Mouse (Mus musculus) stomach, postnatal 0 days (tissue): Measurements from ENCODE around the gene Kremen1. TPM values are rescaled to one million over a fixed set of nuclear protein-coding genes. Genes with fewer than 3 reads are reported as not detected.

Source experiments
- ATAC-seq: fragments of 200-750 bp; cut with Nextera tagmentation; 2 replicates; pipeline ENCODE4 v1.8.0; 2017; ENCODE audit not compliant: low FRiP score, low TSS enrichment
- DNase-seq: peaks from one replicate; pipeline ENCODE4 v3.0.0-alpha.2; 2016; ENCODE audit warnings: low spot score
- H3K27ac ChIP-seq: fragments of 300-500 bp; sonication (generic); replicated peaks from 2 replicates; pipeline ENCODE4 v1.5.1; 2014; ENCODE audit warnings: mild to moderate bottlenecking, control low read depth
- H3K27me3 ChIP-seq: fragments of 300-500 bp; sonication (generic); 2 replicates; pipeline ENCODE4 v1.6.1; 2014; ENCODE audit warnings: low read length; ENCODE audit not compliant: control insufficient read depth, insufficient read depth
- H3K36me3 ChIP-seq: fragments of 300-500 bp; sonication (generic); 2 replicates; pipeline ENCODE4 v1.6.1; 2014; ENCODE audit warnings: low read length, mixed read lengths; ENCODE audit not compliant: control insufficient read depth, insufficient read depth
- H3K4me1 ChIP-seq: fragments of 300-500 bp; sonication (generic); replicated peaks from 2 replicates; pipeline ENCODE4 v1.6.1; 2014; ENCODE audit warnings: antibody characterized with exemption; ENCODE audit not compliant: control insufficient read depth, insufficient read depth
- H3K4me2 ChIP-seq: fragments of 300-500 bp; sonication (generic); replicated peaks from 2 replicates; pipeline ENCODE4 v1.6.1; 2014; ENCODE audit warnings: low read depth, mild to moderate bottlenecking, control low read depth, moderate library complexity
- H3K4me3 ChIP-seq: fragments of 300-500 bp; sonication (generic); 2 replicates; pipeline ENCODE4 v1.5.1; 2014; ENCODE audit warnings: low read depth, low read length, control low read depth
- H3K9ac ChIP-seq: fragments of 300-500 bp; sonication (generic); 2 replicates; pipeline ENCODE4 v1.6.1; 2014; ENCODE audit warnings: mild to moderate bottlenecking, low read length, control low read depth, mixed read lengths
- H3K9me3 ChIP-seq: fragments of 300-500 bp; sonication (generic); 2 replicates; pipeline ENCODE4 v1.6.1; 2016; ENCODE audit warnings: low read length; ENCODE audit not compliant: control insufficient read depth
- CTCF ChIP-seq: IDR thresholded peaks from 2 replicates; pipeline ENCODE4 v1.5.1; 2016; ENCODE audit warnings: antibody characterized with exemption, low read depth, mild to moderate bottlenecking, moderate library complexity
- EP300 ChIP-seq: optimal IDR thresholded peaks from 2 replicates; pipeline ENCODE3; 2016; ENCODE audit warnings: antibody characterized with exemption
- WGBS: fragments of 180-500 bp; shearing (Covaris S2); extraction: QIAGEN DNeasy Blood & Tissue Kit; methylation state at CpG from one replicate; pipeline ENCODE4 v1.1.7; 2014; 5-methylcytosine and 5-hydroxymethylcytosine counted together
- polyA plus RNA-seq: library from polyadenylated mRNA; unstranded; fragments of >200 nt; fragmentation: Nextera tagmentation; extraction: Ambion mirVana; gene quantifications from 2 replicates; pipeline ENCODE4 v1.2.1, GENCODE M21; 2015

The Kremen1 gene
- polyA plus RNA-seq, 1 experiment from 2014 or later: 12.7 TPM

GRCm38 (mm10) chr11:5158056-5158455 is 103.3 kb downstream of the Kremen1 start:
- ATAC-seq: no peak
- no peaks in the 10 kb centered on the region for H3K9me3 ChIP-seq
- no peak overlapping the region for H3K4me2 ChIP-seq
- TF ChIP-seq CTCF (no peak), EP300 (no peak)
- H3K4me1 ChIP-seq: 0 out of 2 replicates have a peak, but pooled peaks cover 2% of the 10 kb centered on the region
- WGBS: 95% methylated on average over 11 of the region's 11 CpGs
- H3K27me3 ChIP-seq: no peaks in the 10 kb centered on the region
- no peak for DNase-seq
- no peaks in the 10 kb centered on the region for H3K36me3 ChIP-seq
- no peak overlapping the region for H3K9ac ChIP-seq
- H3K4me3 ChIP-seq: no peak overlapping the region
- H3K27ac ChIP-seq: no peak overlapping the region

- Histone ChIP-seq H3K9ac (no peak overlapping the region), H3K36me3 (no peaks in the 10 kb centered on the region), H3K9me3 (no peaks in the 10 kb centered on the region), H3K4me3 (no peak overlapping the region), H3K27ac (peak overlapping the region; percentile 63), H3K4me1 (0 out of 2 replicates have a peak, but pooled peaks cover 5% of the 10 kb centered on the region), H3K4me2 (no peak overlapping the region), H3K27me3 (no peaks in the 10 kb centered on the region)
- peak; percentile 44; the same call in 1 of the 2 replicates for ATAC-seq
- TF ChIP-seq CTCF: no peak
- no peak for TF ChIP-seq EP300
- no peak for DNase-seq
- 43% methylated on average over 10 of the region's 10 CpGs for WGBS
These were observed 106.2 kb downstream of the Kremen1 start for GRCm38 (mm10) chr11:5154961-5155805.

- under 1% methylated on average over 45 of the region's 53 CpGs for WGBS
- Histone ChIP-seq H3K9me3 (no peaks in the 10 kb centered on the region), H3K27me3 (no peaks in the 10 kb centered on the region), H3K4me2 (peak within 1 kb of the TSS; percentile 89), H3K4me3 (peak within 1 kb of the TSS; percentile 57), H3K27ac (peak within 1 kb of the TSS; percentile 67), H3K36me3 (no peaks in the 10 kb centered on the region), H3K9ac (peak within 1 kb of the TSS; percentile 70), H3K4me1 (peaks cover 11% of the 10 kb centered on the region)
- ATAC-seq: peak; percentile 45
- TF ChIP-seq EP300: no peak
- peak; percentile 51 for DNase-seq
These were observed 109.5 kb downstream of the Kremen1 start, which contains the start of gene Emid1 for GRCm38 (mm10) chr11:5151680-5152337. Gene Emid1 (minus strand): TSS chr11:5152257.

GRCm38 (mm10) chr11:5151247-5151630 is 110.1 kb downstream of the Kremen1 start:
- DNase-seq: no peak
- H3K9me3 ChIP-seq: no peaks in the 10 kb centered on the region
- H3K4me3 ChIP-seq: peak overlapping the region; percentile 57
- H3K4me2 ChIP-seq: peak overlapping the region; percentile 89
- H3K27ac ChIP-seq: peak overlapping the region; percentile 67
- H3K4me1 ChIP-seq: peaks cover 11% of the 10 kb centered on the region
- peak overlapping the region; percentile 70 for H3K9ac ChIP-seq
- H3K36me3 ChIP-seq: no peaks in the 10 kb centered on the region
- TF ChIP-seq CTCF (no peak), EP300 (no peak)
- 50% methylated on average over 4 of the region's 4 CpGs for WGBS
- no peaks in the 10 kb centered on the region for H3K27me3 ChIP-seq
- no peak for ATAC-seq

- Histone ChIP-seq H3K9ac (peak overlapping the region; percentile 48), H3K4me1 (peaks cover 11% of the 10 kb centered on the region), H3K36me3 (no peaks in the 10 kb centered on the region), H3K4me3 (no peak overlapping the region; the same call in 1 of the 2 replicates), H3K9me3 (no peaks in the 10 kb centered on the region), H3K4me2 (peak overlapping the region; percentile 89), H3K27me3 (no peaks in the 10 kb centered on the region), H3K27ac (no peak overlapping the region)
- TF ChIP-seq CTCF: no peak
- no peak for TF ChIP-seq EP300
- WGBS: 66% methylated on average over 9 of the region's 9 CpGs
- ATAC-seq (no peak), DNase-seq (no peak)
These were observed 110.7 kb downstream of the Kremen1 start for GRCm38 (mm10) chr11:5150416-5151246.
